Mouse (Mus musculus) gastrocnemius, adult 18-20 months (tissue): ENCODE measurements around the gene Spata33. TPM values are rescaled to one million over a fixed set of nuclear protein-coding genes. Genes with fewer than 3 reads are reported as not detected.
"Not testable (repeated sequence)": the region's sequence is repeated elsewhere in the genome, so short reads cannot be mapped to it uniquely, and the experiment has no call there.

ENCODE experiments used
- DNase-seq: peaks from one replicate; pipeline ENCODE4 v3.0.0; 2021; ENCODE audit warnings: low spot score
- long read RNA-seq, 2 experiments: library from polyadenylated mRNA; stranded (forward); transcript quantifications; one replicate each; pipeline ENCODE4 v2.0.0; 2021
- total RNA-seq, 2 experiments: library from RNA; stranded (reverse); gene quantifications; 2 replicates each; pipeline ENCODE4 v1.2.3; 2021

Spata33 gene
- 1 to 10 TPM in 1 of 2 experiments, under 1 TPM in 1; 0.83 to 2.1 TPM for total RNA-seq
- long read RNA-seq, experiment 1, partial matches to known transcripts = 0 of 1 reads
- long read RNA-seq, experiment 1, other reads (novel, unspliced or antisense) = 1 of 1 reads
- long read RNA-seq, experiment 2 = 0 reads

GRCm38 (mm10) chr8:123212321-123213117 is at the start of gene Spata33, which contains the start of gene Chmp1a:
TSS of gene Spata33 (plus strand) at chr8:123212832.
TSS of gene Chmp1a (minus strand) at chr8:123212763.
- DNase-seq = peak; percentile 81

DNA sequence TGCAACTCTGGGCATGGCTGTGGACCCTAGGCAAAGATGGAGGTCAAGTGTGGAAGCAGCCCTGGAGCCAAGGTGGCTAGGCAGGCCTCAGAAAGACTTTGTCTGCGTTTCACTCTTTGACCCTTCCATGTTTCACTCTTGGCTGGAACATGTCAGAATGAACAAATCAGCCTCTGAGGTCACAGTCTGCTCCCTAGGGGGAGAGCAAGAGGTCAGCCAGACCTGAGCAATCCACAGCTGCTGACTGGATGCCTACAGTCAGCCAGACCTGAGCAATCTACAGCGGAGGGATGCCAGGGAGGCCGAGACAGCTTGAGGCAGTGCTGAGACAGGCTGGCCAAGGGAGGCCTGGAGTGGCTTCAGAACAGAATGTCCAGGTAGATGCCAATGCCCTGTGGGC is 31.2 kb upstream of the Spata33 start:
- DNase-seq = peak; percentile 83

GRCm38 (mm10) chr8:123185566-123186409 is 26.8 kb upstream of the Spata33 start, which contains the start of gene Dpep1:
TSS of gene Dpep1 (plus strand) at chr8:123186242.
- peak; percentile 83 for DNase-seq

DNA sequence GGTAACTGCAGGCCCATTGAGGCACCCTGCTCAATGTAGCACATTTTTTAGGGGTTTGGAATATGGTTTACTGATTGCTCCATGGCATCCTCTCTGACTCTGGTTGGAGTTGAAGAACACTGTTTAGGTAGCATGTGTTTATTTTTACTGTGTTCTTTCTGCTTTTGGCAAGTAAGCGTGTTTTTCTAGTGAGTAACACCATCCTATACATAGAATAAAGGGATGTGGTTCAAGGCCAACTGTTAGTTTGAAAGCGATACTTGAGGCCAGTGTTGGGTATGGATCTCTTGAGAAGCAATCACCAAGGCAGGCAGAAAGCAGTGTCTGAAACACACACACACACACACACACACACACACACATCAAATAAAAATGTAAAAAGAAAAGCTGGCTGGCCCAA is 24.6 kb upstream of the Spata33 start:
- DNase-seq = no peak

DNA sequence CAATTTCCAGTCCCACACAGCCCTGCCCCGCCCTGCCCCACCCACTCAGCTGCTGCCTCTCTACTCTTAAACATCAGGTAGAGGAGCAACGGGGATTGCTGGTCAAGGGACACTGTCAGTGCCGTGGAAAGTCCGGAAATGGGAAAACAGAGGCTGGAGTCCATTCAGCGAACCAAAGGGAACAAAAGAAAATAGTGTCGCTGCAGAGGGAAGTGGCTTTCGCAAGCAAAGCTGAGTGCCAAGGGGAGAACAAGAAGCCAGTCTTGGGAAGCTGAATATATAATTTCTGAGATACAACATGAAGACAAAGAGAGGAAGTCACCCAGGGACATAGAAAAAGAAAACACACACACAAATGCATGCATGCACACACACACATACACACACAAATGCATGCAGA is 23.8 kb upstream of the Spata33 start:
- no peak for DNase-seq

GRCm38 (mm10) chr8:123190678-123191077 is 22.0 kb upstream of the Spata33 start:
- DNase-seq = peak; percentile 79

- DNase-seq = no peak
Observed at GRCm38 (mm10) chr8:123191908-123192307, 20.7 kb upstream of the Spata33 start.

- DNase-seq = no peak
Observed at GRCm38 (mm10) chr8:123193771-123194170, 18.9 kb upstream of the Spata33 start.

GRCm38 (mm10) chr8:123197016-123197415 is 15.6 kb upstream of the Spata33 start:
- not testable (repeated sequence) for DNase-seq

GRCm38 (mm10) chr8:123199864-123200263 is 12.8 kb upstream of the Spata33 start:
- no peak for DNase-seq

- peak; percentile 69 for DNase-seq
Observed at GRCm38 (mm10) chr8:123202288-123202687, 10.3 kb upstream of the Spata33 start.

- DNase-seq = no peak
Observed at GRCm38 (mm10) chr8:123203571-123203970, 9.1 kb upstream of the Spata33 start.

DNA sequence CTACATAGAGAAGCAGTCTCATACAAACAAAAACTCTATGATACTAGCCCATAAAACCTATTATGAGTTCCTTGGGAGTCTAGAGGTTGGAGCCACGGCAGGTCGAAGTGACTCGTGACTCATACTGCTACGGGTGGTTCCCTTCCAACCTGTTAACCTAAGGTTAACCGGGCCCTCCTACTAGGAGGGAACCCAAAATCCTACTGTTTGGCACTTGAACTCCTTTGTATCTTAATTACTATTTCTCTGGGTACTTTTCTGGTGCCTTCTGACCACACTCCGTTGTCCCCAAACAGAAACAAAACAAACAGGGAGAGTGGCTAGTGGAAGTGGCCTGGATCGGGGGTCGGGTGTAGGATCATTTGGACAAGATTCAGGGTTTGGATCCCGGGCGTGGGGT is 756 bp upstream of the Spata33 start:
- no peak for DNase-seq

- DNase-seq = no peak
Observed at GRCm38 (mm10) chr8:123213118-123213772, 613 bp downstream of the Spata33 start.

GRCm38 (mm10) chr8:123215430-123215829 is 2.8 kb downstream of the Spata33 start:
- no peak for DNase-seq

GRCm38 (mm10) chr8:123220917-123221316 is 8.3 kb downstream of the Spata33 start:
- no peak for DNase-seq

- DNase-seq = peak; percentile 94
Observed at GRCm38 (mm10) chr8:123224278-123225266, 11.9 kb downstream of the Spata33 start, which contains the start of gene Cdk10. TSS of gene Cdk10 (plus strand) at chr8:123224842.

DNA sequence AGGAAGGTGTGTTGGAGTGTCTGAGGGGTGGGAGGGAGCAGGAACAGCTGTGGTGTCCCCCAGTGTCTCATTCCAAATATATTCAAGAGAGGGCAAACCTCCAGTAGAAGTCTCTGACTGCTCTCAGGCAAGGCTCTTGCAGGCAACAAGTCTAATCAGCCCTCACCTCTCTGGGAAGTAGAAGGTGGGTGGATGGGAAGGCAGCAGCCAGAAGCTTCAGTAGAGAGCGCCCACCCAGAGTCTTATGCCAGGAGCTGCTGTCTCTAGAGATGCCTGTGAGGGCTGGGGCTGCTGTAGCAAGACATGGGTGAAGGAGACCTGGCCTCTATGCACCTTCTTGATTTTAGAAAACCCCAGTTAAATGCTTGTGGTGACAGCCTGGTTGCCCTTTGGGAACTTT is 15.8 kb downstream of the Spata33 start:
- DNase-seq = no peak

DNA sequence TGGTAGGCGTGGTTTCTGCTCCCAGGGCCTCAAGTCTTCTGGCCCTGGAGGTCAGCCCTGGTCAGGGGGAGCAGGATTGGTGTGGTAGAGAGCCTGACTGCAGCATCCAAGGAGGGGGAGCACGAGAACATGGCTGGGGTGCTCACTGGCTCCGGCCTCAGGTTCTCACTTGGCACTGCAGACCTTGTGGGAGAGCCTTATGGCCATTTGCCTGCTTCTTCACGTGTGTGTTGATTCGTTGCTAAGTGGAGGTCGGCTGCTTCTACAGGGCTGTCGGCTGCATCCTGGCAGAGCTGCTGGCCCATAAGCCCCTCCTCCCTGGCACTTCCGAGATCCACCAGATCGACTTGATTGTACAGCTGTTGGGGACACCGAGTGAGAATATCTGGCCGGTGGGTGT is 17.7 kb downstream of the Spata33 start:
- DNase-seq = not testable (repeated sequence)

- DNase-seq = no peak
Observed at GRCm38 (mm10) chr8:123231742-123232141, 19.1 kb downstream of the Spata33 start.
